Mouse (Mus musculus) C2C12 (cell line): Measurements from ENCODE around the gene Camkmt.

Source experiments
- CEBPB ChIP-seq: IDR thresholded peaks from one replicate; pipeline ENCODE4 v1.6.1; 2011; ENCODE audit warnings: low read depth, mild to moderate bottlenecking, control low read depth, moderate library complexity
- CTCF ChIP-seq: IDR thresholded peaks from one replicate; pipeline ENCODE4 v1.5.1; 2011; ENCODE audit not compliant: control insufficient read depth, insufficient read depth, insufficient read length
- FOSL1 ChIP-seq: IDR thresholded peaks from one replicate; pipeline ENCODE4 v1.8.0; 2011; ENCODE audit warnings: mild to moderate bottlenecking, low read length; ENCODE audit not compliant: poor library complexity, insufficient read depth, severe bottlenecking
- MAX ChIP-seq: IDR thresholded peaks from one replicate; pipeline ENCODE4 v1.6.1; 2011; ENCODE audit warnings: mild to moderate bottlenecking, control low read depth
- MYOG ChIP-seq: IDR thresholded peaks from one replicate; pipeline ENCODE4 v1.6.1; 2011; ENCODE audit not compliant: control insufficient read depth, insufficient read length; ENCODE audit errors: extremely low read depth
- USF1 ChIP-seq: IDR thresholded peaks from one replicate; pipeline ENCODE4 v1.6.1; 2011; ENCODE audit warnings: low read depth, mild to moderate bottlenecking, control low read depth, moderate library complexity

DNA sequence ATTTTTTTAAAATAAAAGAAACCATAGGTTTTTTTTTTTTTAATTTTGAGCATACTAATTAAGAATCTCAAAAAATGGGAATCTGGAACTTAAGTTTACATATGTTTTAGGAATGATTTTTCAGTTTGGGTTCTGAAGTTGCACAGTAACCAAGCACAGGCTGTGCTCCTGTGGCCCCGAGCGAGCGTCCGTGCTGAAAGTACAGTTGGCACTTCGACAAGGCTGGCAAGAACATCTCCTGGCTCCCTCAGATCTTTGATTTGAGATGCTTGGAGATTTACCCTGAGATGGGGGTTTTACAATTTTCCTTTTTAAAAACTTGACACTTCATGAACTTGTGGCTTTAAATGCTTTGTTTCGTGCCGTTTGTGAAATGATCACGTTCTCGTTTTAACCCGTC, 218.7 kb downstream of the Camkmt start:
- TF ChIP-seq MAX (no peak), CTCF (no peak), FOSL1 (no peak), MYOG (no peak), USF1 (no peak), CEBPB (no peak)
